Mouse (Mus musculus) MEL (cell line): ENCODE results near the gene Sarm1. TPM values are rescaled to one million over a fixed set of nuclear protein-coding genes. Genes with fewer than 3 reads are reported as not detected.

Source experiments
- DNase-seq: peaks from one replicate; pipeline ENCODE4 v3.0.0; 2011; ENCODE audit warnings: low read depth, low spot score
- H3K27ac ChIP-seq: 2 replicates; pipeline ENCODE4 v1.5.1; 2012; ENCODE audit warnings: low read depth, mild to moderate bottlenecking, control low read depth, low read length, moderate library complexity; ENCODE audit not compliant: control insufficient read depth
- H3K27me3 ChIP-seq, 2 experiments: fragments of 150-350 bp in 1 of 2; sonication (generic) in 1 of 2; 2 replicates each; pipeline ENCODE4 v1.6.1; 2012; ENCODE audit warnings: low read length in 2 of 2, mild to moderate bottlenecking in 2 of 2, improper control_type of control experiment in 1 of 2, moderate library complexity in 1 of 2; ENCODE audit not compliant: insufficient read depth in 2 of 2, control insufficient read depth in 1 of 2
- H3K36me3 ChIP-seq, 2 experiments: 2 replicates each; pipeline ENCODE4 v1.6.1; 2012 to 2014; ENCODE audit warnings: low read length in 2 of 2, improper control_type of control experiment in 1 of 2, inconsistent platforms in 1 of 2, mild to moderate bottlenecking in 1 of 2; ENCODE audit not compliant: insufficient read depth in 2 of 2, control insufficient read depth in 1 of 2
- H3K4me1 ChIP-seq, 2 experiments: fragments of 150-350 bp in 1 of 2; sonication (generic) in 1 of 2; 2 replicates each; pipeline ENCODE4 v1.6.1; 2012; ENCODE audit warnings: low read length in 2 of 2, improper control_type of control experiment in 1 of 2, mild to moderate bottlenecking in 1 of 2; ENCODE audit not compliant: insufficient read depth in 2 of 2, control insufficient read depth in 1 of 2
- H3K4me3 ChIP-seq, 2 experiments: fragments of 150-350 bp in 1 of 2; sonication (generic) in 1 of 2; 2 replicates each; pipeline ENCODE4 v1.5.1; 2012; ENCODE audit warnings: low read depth in 2 of 2, low read length in 2 of 2, mild to moderate bottlenecking in 2 of 2, moderate library complexity in 2 of 2, control low read depth in 1 of 2, improper control_type of control experiment in 1 of 2; ENCODE audit not compliant: control insufficient read depth in 1 of 2, insufficient read depth in 1 of 2
- H3K79me2 ChIP-seq: 2 replicates; pipeline ENCODE4 v1.6.1; 2012; ENCODE audit warnings: mild to moderate bottlenecking, low read length, moderate library complexity; ENCODE audit not compliant: control insufficient read depth, poor library complexity, insufficient read depth
- H3K9ac ChIP-seq: 2 replicates; pipeline ENCODE4 v1.6.1; 2012; ENCODE audit warnings: low read depth, mild to moderate bottlenecking, control low read depth, low read length, moderate library complexity; ENCODE audit not compliant: control insufficient read depth, poor library complexity, severe bottlenecking
- H3K9me3 ChIP-seq: fragments of 150-350 bp; sonication (generic); replicated peaks from 2 replicates; pipeline ENCODE4 v1.6.1; 2012; ENCODE audit warnings: mild to moderate bottlenecking, low read length, improper control_type of control experiment, moderate library complexity; ENCODE audit not compliant: insufficient read depth
- BHLHE40 ChIP-seq: IDR thresholded peaks from 2 replicates; pipeline ENCODE4 v1.6.1; 2012; ENCODE audit warnings: low read depth, mild to moderate bottlenecking, inconsistent platforms, low read length, improper control_type of control experiment, borderline replicate concordance
- CTCF ChIP-seq, 3 experiments: IDR thresholded peaks in 2 of 3; conservative IDR thresholded peaks in 1 of 3; 2 replicates each; pipeline ENCODE4 v1.5.1; 2011 to 2012; ENCODE audit warnings: low read length in 3 of 3, low read depth in 2 of 3, mild to moderate bottlenecking in 2 of 3, improper control_type of control experiment in 1 of 3, inconsistent platforms in 1 of 3, mixed read lengths in 1 of 3, moderate library complexity in 1 of 3; ENCODE audit not compliant: control insufficient read depth in 1 of 3, insufficient read depth in 1 of 3, poor library complexity in 1 of 3, severe bottlenecking in 1 of 3
- ETS1 ChIP-seq: IDR thresholded peaks from 2 replicates; pipeline ENCODE4 v1.6.1; 2012; ENCODE audit warnings: low read depth, mild to moderate bottlenecking, inconsistent platforms, low read length, improper control_type of control experiment, moderate library complexity
- GABPA ChIP-seq: IDR thresholded peaks from 2 replicates; pipeline ENCODE4 v1.6.1; 2012; ENCODE audit warnings: low read depth, mild to moderate bottlenecking, inconsistent platforms, low read length, improper control_type of control experiment, moderate library complexity
- GATA1 ChIP-seq: IDR thresholded peaks from 2 replicates; pipeline ENCODE4 v1.6.1; 2011; ENCODE audit warnings: low read depth, low read length, improper control_type of control experiment
- HCFC1 ChIP-seq: IDR thresholded peaks from 2 replicates; pipeline ENCODE4 v1.6.1; 2012; ENCODE audit warnings: low read depth, mild to moderate bottlenecking, inconsistent platforms, low read length, improper control_type of control experiment, moderate library complexity
- MAFK ChIP-seq: IDR thresholded peaks from 2 replicates; pipeline ENCODE4 v1.6.1; 2011; ENCODE audit warnings: low read depth, mild to moderate bottlenecking, low read length, improper control_type of control experiment, borderline replicate concordance
- MAX ChIP-seq: IDR thresholded peaks from 2 replicates; pipeline ENCODE4 v1.6.1; 2011; ENCODE audit warnings: low read length, improper control_type of control experiment
- MAZ ChIP-seq: IDR thresholded peaks from 2 replicates; pipeline ENCODE4 v1.6.1; 2012; ENCODE audit warnings: low read depth, mild to moderate bottlenecking, inconsistent platforms, low read length, improper control_type of control experiment
- MEF2A ChIP-seq: IDR thresholded peaks from 2 replicates; pipeline ENCODE4 v1.6.1; 2014; ENCODE audit warnings: low read depth, mild to moderate bottlenecking, inconsistent platforms, low read length, improper control_type of control experiment; ENCODE audit not compliant: poor library complexity, insufficient replicate concordance, severe bottlenecking; ENCODE audit errors: extremely low read depth
- NRF1 ChIP-seq: IDR thresholded peaks from 2 replicates; pipeline ENCODE4 v1.6.1; 2014; ENCODE audit warnings: low read depth, mild to moderate bottlenecking, inconsistent platforms, low read length, improper control_type of control experiment, moderate library complexity; ENCODE audit not compliant: poor library complexity, insufficient read depth, severe bottlenecking
- POLR2AphosphoS2 ChIP-seq: IDR thresholded peaks from 2 replicates; pipeline ENCODE4 v1.6.1; 2011; ENCODE audit warnings: low read length, improper control_type of control experiment
- POLR2AphosphoS5 ChIP-seq: IDR thresholded peaks from 2 replicates; pipeline ENCODE4 v1.6.1; 2012; ENCODE audit warnings: low read depth, borderline replicate concordance, mild to moderate bottlenecking, inconsistent platforms, low read length, moderate library complexity, mixed read lengths
- RAD21 ChIP-seq: IDR thresholded peaks from 2 replicates; pipeline ENCODE4 v1.6.1; 2011; ENCODE audit warnings: mild to moderate bottlenecking, low read depth, low read length, improper control_type of control experiment
- RCOR1 ChIP-seq: IDR thresholded peaks from 2 replicates; pipeline ENCODE4 v1.6.1; 2012; ENCODE audit warnings: low read depth, mild to moderate bottlenecking, inconsistent platforms, low read length, improper control_type of control experiment
- SIN3A ChIP-seq: IDR thresholded peaks from 2 replicates; pipeline ENCODE4 v1.6.1; 2012; ENCODE audit warnings: low read length, improper control_type of control experiment, inconsistent platforms
- SMC3 ChIP-seq: IDR thresholded peaks from 2 replicates; pipeline ENCODE4 v1.6.1; 2011; ENCODE audit warnings: low read depth, low read length, improper control_type of control experiment
- TBP ChIP-seq: IDR thresholded peaks from 2 replicates; pipeline ENCODE4 v1.8.0; 2011; ENCODE audit warnings: low read depth, low read length, improper control_type of control experiment
- TCF12 ChIP-seq: IDR thresholded peaks from 2 replicates; pipeline ENCODE4 v1.6.1; 2014; ENCODE audit warnings: low read depth, mild to moderate bottlenecking, inconsistent platforms, low read length, improper control_type of control experiment, moderate library complexity
- USF1 ChIP-seq: IDR thresholded peaks from 2 replicates; pipeline ENCODE4 v1.6.1; 2014; ENCODE audit warnings: low read depth, mild to moderate bottlenecking, inconsistent platforms, low read length, improper control_type of control experiment, moderate library complexity
- ZKSCAN1 ChIP-seq: IDR thresholded peaks from 2 replicates; pipeline ENCODE4 v1.6.1; 2012; ENCODE audit warnings: low read depth, mild to moderate bottlenecking, inconsistent platforms, low read length, improper control_type of control experiment, moderate library complexity
- ZNF384 ChIP-seq: IDR thresholded peaks from 2 replicates; pipeline ENCODE4 v1.6.1; 2012; ENCODE audit warnings: low read depth, mild to moderate bottlenecking, inconsistent platforms, low read length, improper control_type of control experiment
- polyA plus RNA-seq, 2 experiments: library from polyadenylated mRNA; stranded (reverse) in 1 of 2; unstranded in 1 of 2; fragments of >175 nt in 1 of 2; fragments of >200 nt in 1 of 2; gene quantifications; 2 replicates each; pipeline versions ENCODE4 v1.2.1 to v1.2.4; 2012; ENCODE audit warnings: low replicate concordance in 2 of 2, low read depth in 1 of 2; ENCODE audit not compliant: insufficient read length in 2 of 2, insufficient read depth in 1 of 2, missing spikeins in 1 of 2
- total RNA-seq: library from RNA; depleted of rRNA; stranded (reverse); fragments of 300-350 nt; gene quantifications from 2 replicates; pipeline ENCODE4 v1.2.3, GENCODE M21; 2012

Sarm1 gene
- total and polyA plus RNA-seq, 3 experiments: 0.73 to 4.3 TPM; not detected in 1

DNA sequence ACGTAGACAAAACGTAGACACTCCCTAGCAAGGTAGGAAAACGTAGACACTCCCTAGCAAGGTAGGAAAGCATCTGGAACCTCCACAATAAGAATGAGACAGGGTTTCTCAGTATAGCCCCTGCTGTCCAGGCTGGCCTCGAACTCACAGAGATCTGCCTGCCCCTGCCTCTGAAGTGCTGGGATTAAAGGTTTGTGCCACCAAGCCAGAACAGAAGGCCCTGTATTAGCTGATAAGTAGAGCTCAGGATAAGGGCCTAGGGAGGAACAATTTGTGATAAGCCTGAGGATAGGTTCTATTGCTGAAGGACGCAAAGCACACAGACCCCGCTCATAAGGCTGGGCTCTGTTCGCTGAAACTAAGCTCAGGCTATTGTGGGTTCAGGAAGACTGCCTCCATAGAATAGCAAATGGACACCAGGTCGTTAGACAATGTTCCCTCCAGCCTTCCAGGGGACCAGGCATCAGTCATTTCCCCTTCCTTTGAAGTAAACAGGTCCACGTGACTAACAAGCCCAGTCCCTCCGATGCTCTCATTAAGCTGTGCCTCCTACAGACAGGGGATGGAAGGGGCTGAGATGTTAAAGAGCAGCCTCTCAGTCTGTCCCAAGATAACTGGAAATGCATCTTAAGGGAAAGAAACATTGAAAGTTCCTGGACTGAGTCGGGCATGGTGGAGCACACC is 67.2 kb downstream of the Sarm1 start (continued):
- TF ChIP-seq MAZ (peak; percentile 19; the same call in 1 of the 2 replicates), NRF1 (peak; percentile 32; the same call in 1 of the 2 replicates), ZKSCAN1 (no peak), TCF12 (no peak), RAD21 (no peak), USF1 (peak; percentile 89), HCFC1 (peak; percentile 12; the same call in 1 of the 2 replicates)
- TF ChIP-seq, all 39 proteins: peak for 14

DNA sequence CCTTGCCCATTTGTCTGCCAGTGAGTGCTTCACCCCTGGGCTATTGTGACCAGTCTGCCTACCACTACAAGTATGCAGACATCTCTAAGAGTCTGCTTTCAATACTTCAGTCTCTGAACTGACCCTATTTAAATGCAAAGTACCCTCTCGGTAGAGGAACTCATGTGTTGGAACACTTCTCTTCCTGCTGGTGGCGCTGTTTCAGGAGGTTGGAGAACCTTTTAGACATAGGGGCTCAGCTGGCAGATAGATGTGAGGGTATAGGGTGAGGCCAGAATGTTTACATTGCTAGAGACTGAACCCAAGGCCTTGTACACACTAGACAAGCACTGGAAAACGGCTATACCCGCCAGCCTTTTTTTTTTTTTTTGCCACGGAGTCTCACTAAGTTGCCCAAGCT is 69.2 kb downstream of the Sarm1 start:
- TF ChIP-seq GABPA (no peak), NRF1 (no peak), SMC3 (no peak), CTCF (IDR thresholded peaks at IDR 0.05 in 2 of 3, conservative IDR thresholded peaks at IDR 0.05 in 1 of 3; ENCODE audit: control insufficient read depth in 1 of 3, insufficient read depth in 1 of 3, low read depth in 2 of 3, low read length in 3 of 3, poor library complexity in 1 of 3, severe bottlenecking in 1 of 3) (peak in 2 of 3 experiments; percentile 29; a peak in 3 of 6 replicates), HCFC1 (no peak), ETS1 (no peak), TCF12 (no peak), GATA1 (no peak), RCOR1 (no peak)
- peaks cover 1 to 7% of the 10 kb centered on the region in 2 experiments; a peak in 2 of 4 replicates for H3K27me3 ChIP-seq
- no peaks in the 10 kb centered on the region for H3K9me3 ChIP-seq

DNA sequence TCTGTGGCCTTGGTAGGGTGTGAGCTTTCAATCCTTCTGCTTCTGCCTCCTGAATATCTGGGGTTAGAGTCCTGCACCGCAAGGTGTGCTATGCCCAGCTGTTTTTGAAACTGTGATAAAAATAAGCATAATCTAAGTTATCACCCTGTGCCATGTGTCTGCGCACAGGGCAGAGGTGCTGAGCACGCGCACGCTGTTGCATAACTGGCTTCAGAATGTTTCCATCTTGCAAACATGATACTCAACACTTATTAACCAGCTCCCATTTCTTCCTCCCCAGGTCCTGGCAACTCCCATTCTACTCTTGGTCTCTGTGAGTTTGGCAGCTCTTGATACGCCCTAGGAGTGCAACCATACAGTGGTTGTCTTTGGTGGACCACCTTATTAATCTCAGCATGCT is 69.9 kb downstream of the Sarm1 start:
- Histone ChIP-seq H3K9ac (no peak overlapping the region), H3K79me2 (no peaks in the 10 kb centered on the region), H3K9me3 (no peaks in the 10 kb centered on the region), H3K4me3 (no peak overlapping the region), H3K27me3 (peaks cover 3 to 7% of the 10 kb centered on the region in 2 experiments; a peak in 2 of 4 replicates), H3K4me1 (peaks cover 0 to 5% of the 10 kb centered on the region in 2 experiments; a peak in 2 of 4 replicates), H3K36me3 (peaks cover 0 to 5% of the 10 kb centered on the region in 2 experiments; a peak in 1 of 4 replicates), H3K27ac (no peak overlapping the region)
- TF ChIP-seq RAD21 (no peak), MAFK (no peak), POLR2AphosphoS5 (no peak), POLR2AphosphoS2 (no peak), TBP (no peak), GABPA (no peak), MAX (no peak), BHLHE40 (no peak), HCFC1 (no peak), MEF2A (no peak), ZNF384 (no peak), SMC3 (no peak), SIN3A (no peak), GATA1 (no peak)
- DNase-seq: no peak

More for the DNA sequence above, 69.2 kb downstream of the Sarm1 start:
- H3K4me1 ChIP-seq: peaks cover 0 to 5% of the 10 kb centered on the region in 2 experiments; a peak in 2 of 4 replicates
- H3K36me3 ChIP-seq: peaks cover 0 to 5% of the 10 kb centered on the region in 2 experiments; a peak in 1 of 4 replicates
- H3K9ac ChIP-seq: no peak overlapping the region
- no peak overlapping the region for H3K27ac ChIP-seq
- no peak overlapping the region for H3K4me3 ChIP-seq
- DNase-seq: no peak
- H3K79me2 ChIP-seq: no peaks in the 10 kb centered on the region
